Mouse (Mus musculus) G1E (cell line): ENCODE measurements around the gene Rasal1.

Experiments
- CTCF ChIP-seq: IDR thresholded peaks from 2 replicates; pipeline ENCODE4 v1.5.1; 2012; ENCODE audit warnings: low read depth, low read length, inconsistent platforms, mixed read lengths
- GATA1 ChIP-seq: IDR thresholded peaks from 2 replicates; pipeline ENCODE4 v1.6.1; 2012; ENCODE audit warnings: borderline replicate concordance, low read length, inconsistent platforms, mixed read lengths
- POLR2AphosphoS5 ChIP-seq: IDR thresholded peaks from 2 replicates; pipeline ENCODE4 v1.6.1; 2012; ENCODE audit warnings: low read depth, low read length, inconsistent platforms; ENCODE audit not compliant: insufficient replicate concordance
- TAL1 ChIP-seq: conservative IDR thresholded peaks from 2 replicates; pipeline ENCODE4 v1.6.1; 2012; ENCODE audit warnings: low read depth, low read length, inconsistent platforms, mixed read lengths

GRCm38 (mm10) chr5:120687484-120687851 lies 38.9 kb downstream of the Rasal1 start:
- no peak for TF ChIP-seq GATA1
- no peak for TF ChIP-seq CTCF
- no peak; the same call in 1 of the 2 replicates for TF ChIP-seq TAL1
- no peak for TF ChIP-seq POLR2AphosphoS5
